Mouse (Mus musculus) small intestine, adult 2 months (tissue): Measurements from ENCODE around the gene Mettl23. TPM values are rescaled to one million over a fixed set of nuclear protein-coding genes. Genes with fewer than 3 reads are reported as not detected.
"Not testable (repeated sequence)": the region's sequence is repeated elsewhere in the genome, so short reads cannot be mapped to it uniquely, and the experiment has no call there.

Experiments used
- H3K27ac ChIP-seq: fragments of 200-500 bp; 2 replicates; pipeline ENCODE4 v1.5.1; 2012; ENCODE audit warnings: low read depth, low read length, control low read depth, inconsistent platforms; ENCODE audit not compliant: insufficient read depth
- H3K27me3 ChIP-seq: fragments of 200-500 bp; 2 replicates; pipeline ENCODE4 v1.6.1; 2012; ENCODE audit warnings: mild to moderate bottlenecking, moderate library complexity, low read length, inconsistent platforms; ENCODE audit not compliant: control insufficient read depth, insufficient read depth
- H3K36me3 ChIP-seq: fragments of 200-500 bp; 2 replicates; pipeline ENCODE4 v1.6.1; 2012; ENCODE audit warnings: mild to moderate bottlenecking, low read length, control low read depth, inconsistent platforms; ENCODE audit not compliant: control insufficient read depth, insufficient read depth
- H3K4me1 ChIP-seq: fragments of 200-500 bp; 2 replicates; pipeline ENCODE4 v1.6.1; 2012; ENCODE audit warnings: low read length, inconsistent platforms, mixed read lengths; ENCODE audit not compliant: control insufficient read depth, insufficient read depth, insufficient read length
- H3K4me3 ChIP-seq: fragments of 200-500 bp; 2 replicates; pipeline ENCODE4 v1.5.1; 2012; ENCODE audit warnings: low read depth, mild to moderate bottlenecking, control low read depth, inconsistent platforms, low read length, moderate library complexity
- CTCF ChIP-seq: fragments of 200-500 bp; IDR thresholded peaks from 2 replicates; pipeline ENCODE4 v1.5.1; 2012; ENCODE audit warnings: low read depth, mild to moderate bottlenecking, control low read depth, inconsistent platforms, low read length, moderate library complexity, mixed read lengths; ENCODE audit not compliant: insufficient replicate concordance, insufficient read length; ENCODE audit errors: extremely low read depth
- POLR2A ChIP-seq: fragments of 200-500 bp; IDR thresholded peaks from 2 replicates; pipeline ENCODE4 v1.6.1; 2012; ENCODE audit warnings: low read depth, mild to moderate bottlenecking, control low read depth, inconsistent platforms, low read length, moderate library complexity
- WGBS: fragments of 180-500 bp; shearing (Covaris S2); methylation state at CpG from one replicate; pipeline ENCODE4 v1.1.7; 2018; 5-methylcytosine and 5-hydroxymethylcytosine counted together
- polyA plus RNA-seq: library from polyadenylated mRNA; depleted of rRNA; stranded (reverse); fragments of >200 nt; gene quantifications from 2 replicates; pipeline ENCODE4 v1.2.3, GENCODE M21; 2012; rRNA removed

Mettl23 gene
- polyA plus RNA-seq, 1 experiment: 10.3 TPM

DNA sequence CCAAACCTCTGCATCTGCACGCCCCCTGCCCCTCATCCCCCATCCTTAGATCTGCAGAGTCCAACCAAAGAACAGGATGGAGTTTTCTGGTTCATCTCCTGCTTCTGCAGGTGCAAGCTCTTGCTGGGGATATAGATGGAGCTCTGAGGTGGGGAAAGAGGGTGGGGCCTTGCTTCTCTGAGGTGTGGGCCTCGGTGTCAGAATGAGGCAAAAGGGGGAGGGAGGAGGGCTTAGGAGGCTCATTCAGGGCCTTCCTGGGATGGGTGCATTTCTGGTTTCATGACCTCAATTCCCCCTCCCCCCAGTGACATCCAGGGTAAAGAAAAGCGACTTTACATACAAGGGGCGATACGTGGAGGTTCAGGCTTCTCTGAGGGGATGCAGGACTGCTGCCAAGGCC, 44.1 kb downstream of the Mettl23 start:
- Histone ChIP-seq H3K4me1 (no peaks in the 10 kb centered on the region; the same call in 1 of the 2 replicates), H3K27me3 (0 out of 2 replicates have a peak, but pooled peaks cover 3% of the 10 kb centered on the region), H3K27ac (no peak overlapping the region), H3K4me3 (no peak overlapping the region), H3K36me3 (no peaks in the 10 kb centered on the region)
- 78% methylated on average over 5 of the region's 5 CpGs for WGBS
- TF ChIP-seq CTCF (no peak), POLR2A (no peak)

DNA sequence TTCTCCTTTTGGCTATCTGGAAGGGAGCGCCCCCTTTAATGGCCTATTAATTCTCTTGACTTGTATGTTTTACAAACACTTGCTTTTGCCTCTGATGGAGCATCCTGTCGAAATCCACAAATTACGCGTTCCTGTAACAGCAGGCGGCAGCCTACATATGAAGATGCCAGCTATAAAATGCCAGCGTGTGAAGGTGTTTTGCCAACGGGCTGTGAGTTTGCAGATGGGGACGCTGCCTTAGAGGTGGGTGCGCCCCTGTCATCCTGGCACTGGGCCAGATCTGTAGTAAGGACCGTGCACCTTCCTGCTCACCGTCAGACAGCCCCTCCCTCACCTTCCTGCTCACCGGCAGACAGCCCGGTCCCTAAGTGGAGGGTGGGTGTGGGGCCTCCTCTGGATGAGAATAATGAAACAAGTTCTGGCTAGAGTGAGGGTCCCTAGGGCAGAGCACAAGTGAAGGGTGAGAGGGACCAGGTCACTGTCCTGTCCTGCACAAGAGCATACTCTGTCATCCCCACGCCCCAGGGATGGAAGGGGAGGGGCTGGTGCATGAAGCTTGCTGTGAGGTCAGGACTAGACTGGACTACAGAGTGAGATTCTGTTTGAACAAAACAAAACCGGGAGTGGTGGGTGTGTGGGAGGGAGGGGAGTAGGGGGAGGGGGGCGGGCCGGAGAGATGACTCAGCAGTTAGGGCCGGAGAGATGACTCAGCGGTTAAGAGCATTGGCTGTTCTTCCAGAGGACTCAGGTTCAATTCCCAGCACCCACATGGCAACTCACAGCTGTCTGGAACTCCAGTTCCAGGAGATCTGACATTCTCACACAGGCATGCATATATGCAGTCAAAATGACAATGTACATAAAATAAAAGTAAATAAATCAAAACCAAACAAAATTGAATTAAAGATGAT, 50.7 kb downstream of the Mettl23 start:
- WGBS: 32% methylated on average over 19 of the region's 19 CpGs
- no peaks in the 10 kb centered on the region for H3K36me3 ChIP-seq
- H3K4me3 ChIP-seq: no peak overlapping the region
- H3K27ac ChIP-seq: no peak overlapping the region
- no peaks in the 10 kb centered on the region for H3K4me1 ChIP-seq
- TF ChIP-seq CTCF (no peak), POLR2A (no peak)
- no peaks in the 10 kb centered on the region for H3K27me3 ChIP-seq

DNA sequence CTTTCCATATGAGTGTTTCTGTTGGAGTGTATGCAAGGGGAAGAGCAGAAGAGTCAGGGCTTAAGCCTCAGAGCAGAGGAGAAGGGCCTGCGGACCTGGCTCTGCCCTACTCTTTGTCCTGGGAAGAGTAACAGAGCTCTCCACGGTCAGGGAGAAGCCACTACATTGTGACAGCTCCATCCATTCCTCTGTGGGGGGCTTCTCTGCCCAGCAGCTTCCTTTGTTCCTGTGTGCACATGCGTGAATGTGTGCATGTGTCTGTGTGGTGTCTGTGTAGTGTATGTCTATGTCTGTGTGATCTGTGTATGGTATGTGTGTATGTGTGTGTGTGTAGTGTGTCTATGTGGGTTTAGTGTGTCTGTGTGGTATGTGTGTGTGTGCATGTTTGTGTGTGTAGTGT, 52.3 kb downstream of the Mettl23 start:
- Histone ChIP-seq H3K4me3 (no peak overlapping the region), H3K36me3 (no peaks in the 10 kb centered on the region), H3K27ac (no peak overlapping the region), H3K4me1 (no peaks in the 10 kb centered on the region), H3K27me3 (no peaks in the 10 kb centered on the region)
- WGBS: 74% methylated on average over 3 of the region's 3 CpGs
- TF ChIP-seq CTCF: no peak
- TF ChIP-seq POLR2A: no peak

DNA sequence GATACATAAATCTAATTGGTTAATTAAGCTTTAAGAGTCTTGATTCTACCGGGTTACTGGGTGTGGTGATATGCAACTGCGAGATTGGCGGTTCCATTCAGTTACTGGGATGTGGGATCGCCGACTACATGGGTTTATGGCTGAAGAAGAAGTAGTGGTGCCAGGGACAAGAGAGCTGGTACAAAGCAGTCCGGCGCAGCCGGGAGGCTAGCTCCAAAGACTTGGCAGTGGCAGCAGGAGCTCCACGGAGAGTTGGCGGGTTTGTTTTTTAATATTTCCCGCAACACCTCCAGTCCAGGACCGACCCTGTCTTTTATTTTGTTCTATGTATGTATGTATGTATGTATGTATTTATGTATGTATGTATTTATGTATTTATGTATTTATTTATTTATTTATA, 56.2 kb downstream of the Mettl23 start:
- Histone ChIP-seq H3K36me3 (no peaks in the 10 kb centered on the region), H3K4me3 (no peak overlapping the region), H3K27me3 (0 out of 2 replicates have a peak, but pooled peaks cover 6% of the 10 kb centered on the region), H3K27ac (no peak overlapping the region), H3K4me1 (no peaks in the 10 kb centered on the region)
- no peak for TF ChIP-seq POLR2A
- WGBS: 83% methylated on average over 12 of the region's 12 CpGs

DNA sequence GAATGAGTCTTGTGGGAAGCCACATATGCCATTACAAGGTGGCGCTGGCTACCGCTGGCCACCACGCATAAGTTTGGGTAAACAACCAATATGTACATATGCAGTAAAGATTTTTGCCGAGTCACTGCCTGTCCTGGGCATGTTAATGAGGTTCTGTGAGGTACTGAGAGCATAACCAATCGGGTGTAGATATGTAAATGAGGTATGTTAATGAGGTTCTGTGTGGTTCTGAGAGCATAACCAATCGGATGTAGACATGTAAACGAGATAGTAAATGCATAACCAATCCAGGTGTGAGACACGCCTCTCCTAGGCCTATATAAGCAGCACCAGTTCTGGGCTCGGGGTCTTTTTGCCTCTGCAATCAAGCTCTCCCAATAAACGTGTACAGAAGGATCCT, 59.5 kb downstream of the Mettl23 start:
- H3K4me3 ChIP-seq, H3K36me3 ChIP-seq, H3K27ac ChIP-seq, H3K4me1 ChIP-seq: not testable (repeated sequence)
- WGBS: 87% methylated on average over 10 of the region's 10 CpGs
- peaks cover 19% of the 10 kb centered on the region for H3K27me3 ChIP-seq

Other genes with a start within 250 kb of the Mettl23 start
- gene Rhbdf2, start 216.3 kb upstream of the Mettl23 start, polyA plus RNA-seq: 25.3 and 40.8 TPM in 2 replicates
- 0.30 TPM in 1 of 2 replicates, not detected in the other for gene Prcd, start 189.7 kb upstream of the Mettl23 start, polyA plus RNA-seq
- gene Cygb, start 189.0 kb upstream of the Mettl23 start, polyA plus RNA-seq: 14.2 and 23.7 TPM in 2 replicates
- 5.8 TPM in 1 of 2 replicates, not detected in the other for gene St6galnac1, start 67.8 kb upstream of the Mettl23 start, polyA plus RNA-seq
- 31.6 and 36.2 TPM in 2 replicates for gene Mxra7, start 15.2 kb upstream of the Mettl23 start, polyA plus RNA-seq
- gene Jmjd6, start 171 bp downstream of the Mettl23 start, polyA plus RNA-seq: 21.7 and 24.2 TPM in 2 replicates
- 15.2 and 27.0 TPM in 2 replicates for gene Mfsd11, start 9.2 kb downstream of the Mettl23 start, polyA plus RNA-seq
- 352 and 658 TPM in 2 replicates for gene Srsf2, start 9.8 kb downstream of the Mettl23 start, polyA plus RNA-seq
- gene Mgat5b, start 75.6 kb downstream of the Mettl23 start, polyA plus RNA-seq: 0.03 and 0.04 TPM in 2 replicates